9 mouse cellular contexts compared by ENCODE assay signal in the genomic region with DNA sequence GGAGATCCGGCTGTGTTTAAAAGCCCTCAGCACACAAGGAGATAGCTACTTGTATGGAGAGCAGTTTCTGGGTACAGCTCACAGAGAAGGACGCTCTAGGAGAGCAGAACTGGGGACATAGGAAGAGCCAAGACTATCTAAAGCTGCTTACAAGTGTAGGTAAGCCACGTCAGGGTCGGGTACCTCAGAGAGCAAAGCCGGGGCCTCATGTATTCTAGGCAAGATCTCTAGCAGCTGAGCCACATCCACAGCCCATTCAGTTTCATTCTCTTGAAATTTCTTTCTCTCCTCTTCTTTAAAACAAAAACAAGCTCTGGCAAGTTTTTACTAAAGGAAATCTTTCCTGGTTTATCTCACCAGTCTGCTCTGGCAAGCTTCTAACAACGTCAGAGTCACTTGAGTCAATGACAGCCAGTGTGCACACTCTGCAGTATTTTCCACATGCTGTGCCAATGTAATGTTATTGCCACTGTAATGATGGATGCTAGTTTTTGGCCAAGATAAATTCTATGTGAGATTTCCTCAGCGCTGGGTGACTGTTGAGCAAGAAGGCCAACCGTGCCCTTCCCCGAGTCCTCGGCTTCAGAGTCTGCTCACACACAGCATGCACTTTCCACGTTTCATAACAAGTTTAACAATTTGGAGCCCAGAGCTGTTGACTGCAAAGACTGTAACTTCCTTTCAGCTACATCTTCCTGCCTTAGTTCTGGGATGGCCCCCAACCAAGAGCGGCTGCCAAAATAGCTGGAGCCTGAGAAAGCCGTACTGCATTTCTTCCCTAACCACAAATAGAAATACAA. TPM values are rescaled to one million over a fixed set of nuclear protein-coding genes. Genes with fewer than 3 reads are reported as not detected.
DNase-seq lines count a peak whose midpoint lies in the region; ATAC-seq and TF ChIP-seq lines count a peak whose summit lies in the region.
"Had no signal": no experiment of that assay in that cellular context is flagged by ENCODE, and none has a peak within 500 bp of the region (broad histone marks: within the 10 kb centered on the region; RNA-seq: fewer than 3 reads in every experiment).

No protein-coding gene starts in this region.

- TF ChIP-seq CTCF in forebrain, postnatal 0 days (IDR thresholded peaks at IDR 0.05; ENCODE audit: low read depth), result no peak
- no peak for TF ChIP-seq CTCF in cortical plate, adult 2 months (IDR thresholded peaks at IDR 0.05; ENCODE audit: extremely low read depth, insufficient read depth, low read length)

- TF ChIP-seq POLR2A in cortical plate, adult 2 months (IDR thresholded peaks at IDR 0.05; ENCODE audit: extremely low read depth, insufficient read depth, low read length), result no peak

- peak; percentile 70 for DNase-seq in forebrain, postnatal 0 days
- DNase-seq in layer of hippocampus, adult 18-20 months (ENCODE audit: low spot score in 2 of 2), result peak; percentile 27 to 38
- peak; percentile 85 for DNase-seq in lung, postnatal 10 days
- no peak for DNase-seq in thymus, adult 18-20 months
- DNase-seq in embryo, embryonic 11 days, result no peak

- 0 out of 2 replicates have a peak overlapping the region, but pooled peaks have one; percentile 35 for H3K27ac ChIP-seq in forebrain, postnatal 0 days (ENCODE audit: low read depth, low read length)
- no peak overlapping the region for H3K27ac ChIP-seq in forebrain, embryonic 15.5 days (replicated peaks)
- peak overlapping the region; percentile 66; the same call in 1 of the 2 replicates for H3K27ac ChIP-seq in cortical plate, adult 2 months (ENCODE audit: insufficient read depth, low read length)
- H3K27ac ChIP-seq in heart, embryonic 12.5 days (ENCODE audit: poor library complexity, severe bottlenecking), result peak overlapping the region; percentile 97

- H3K36me3 ChIP-seq in forebrain, postnatal 0 days (ENCODE audit: insufficient read depth), result no peaks in the 10 kb centered on the region
- no peaks in the 10 kb centered on the region for H3K36me3 ChIP-seq in forebrain, embryonic 15.5 days
- H3K36me3 ChIP-seq in heart, embryonic 12.5 days, result no peaks in the 10 kb centered on the region

- peak; percentile 91 for ATAC-seq in forebrain, postnatal 0 days
- no peak; the same call in 1 of the 2 replicates for ATAC-seq in forebrain, embryonic 15.5 days (replicated peaks)
- ATAC-seq in heart, embryonic 12.5 days (ENCODE audit: insufficient number of reproducible peaks, low FRiP score), result peak; percentile 91

- H3K4me3 ChIP-seq in forebrain, postnatal 0 days (ENCODE audit: low read depth, low read length), result no peak overlapping the region
- no peak overlapping the region for H3K4me3 ChIP-seq in forebrain, embryonic 15.5 days
- H3K4me3 ChIP-seq in cortical plate, adult 2 months (ENCODE audit: insufficient read depth, low read length), result no peak overlapping the region
- no peak overlapping the region for H3K4me3 ChIP-seq in heart, embryonic 12.5 days

- H3K4me1 ChIP-seq in forebrain, postnatal 0 days (ENCODE audit: insufficient read depth), result no peaks in the 10 kb centered on the region; the same call in 1 of the 2 replicates
- no peaks in the 10 kb centered on the region for H3K4me1 ChIP-seq in forebrain, embryonic 15.5 days
- H3K4me1 ChIP-seq in cortical plate, adult 2 months (ENCODE audit: control insufficient read depth, insufficient read depth, low read length), result peaks cover 2% of the 10 kb centered on the region; the same call in 1 of the 2 replicates
- peaks cover 24% of the 10 kb centered on the region for H3K4me1 ChIP-seq in heart, embryonic 12.5 days (replicated peaks)

- H3K27me3 ChIP-seq in forebrain, postnatal 0 days (ENCODE audit: insufficient read depth, low read length), result no peaks in the 10 kb centered on the region
- H3K27me3 ChIP-seq in forebrain, embryonic 15.5 days, result no peaks in the 10 kb centered on the region
- H3K27me3 ChIP-seq in heart, embryonic 12.5 days (replicated peaks), result no peaks in the 10 kb centered on the region
- H3K27me3 ChIP-seq: CH12.LX had no signal

- no peaks in the 10 kb centered on the region for H3K9me3 ChIP-seq in forebrain, postnatal 0 days (ENCODE audit: low read length)
- no peaks in the 10 kb centered on the region for H3K9me3 ChIP-seq in forebrain, embryonic 15.5 days
- H3K9me3 ChIP-seq in heart, embryonic 12.5 days (replicated peaks), result peaks cover 5% of the 10 kb centered on the region; the same call in 1 of the 2 replicates

- WGBS in forebrain, postnatal 0 days, result 59% methylated on average over 13 of the region's 13 CpGs
- 77% methylated on average over 13 of the region's 13 CpGs for WGBS in forebrain, embryonic 15.5 days
- WGBS in heart, embryonic 12.5 days, result 40% methylated on average over 13 of the region's 13 CpGs

- H3K4me2 ChIP-seq in forebrain, postnatal 0 days (ENCODE audit: low read depth), result no peak overlapping the region
- no peak overlapping the region for H3K4me2 ChIP-seq in forebrain, embryonic 15.5 days (replicated peaks)
- 0 out of 2 replicates have a peak overlapping the region, but pooled peaks have one; percentile 9 for H3K4me2 ChIP-seq in heart, embryonic 12.5 days

- no peak overlapping the region for H3K9ac ChIP-seq in forebrain, postnatal 0 days
- H3K9ac ChIP-seq in forebrain, embryonic 15.5 days (replicated peaks), result no peak overlapping the region
- 0 out of 2 replicates have a peak overlapping the region, but pooled peaks have one; percentile 43 for H3K9ac ChIP-seq in heart, embryonic 12.5 days

RNA-seq across cellular contexts. Expression of gene Rnase10, which starts 0.6 kb away (rescaled TPM):
- total RNA-seq in forebrain, postnatal 0 days (2014; rRNA removed), result not detected in 2 replicates
- not detected in 2 replicates for polyA plus RNA-seq in forebrain, postnatal 0 days (2015; fragmentation: Nextera tagmentation; extraction: Ambion mirVana)
- not detected in 2 replicates for polyA plus RNA-seq in forebrain, embryonic 15.5 days (2015; fragmentation: Nextera tagmentation; extraction: Ambion mirVana)
- polyA plus RNA-seq in cortical plate, adult 2 months (2012; rRNA removed), result 0.08 and 0.19 TPM in 2 replicates
- 0.41 TPM in 1 of 2 replicates, not detected in the other for polyA plus RNA-seq in heart, embryonic 12.5 days (2016; fragmentation: Nextera tagmentation; extraction: Ambion mirVana)
- total RNA-seq in layer of hippocampus, adult 18-20 months (2021), result not detected
- total RNA-seq: CH12.LX had no signal

RNA-seq across cellular contexts. Expression of gene Rnase9, which starts 33.6 kb away (rescaled TPM):
- total RNA-seq in forebrain, postnatal 0 days (2014; rRNA removed), result not detected in 2 replicates
- polyA plus RNA-seq in forebrain, postnatal 0 days (2015; fragmentation: Nextera tagmentation; extraction: Ambion mirVana), result not detected in 2 replicates
- not detected in 2 replicates for polyA plus RNA-seq in forebrain, embryonic 15.5 days (2015; fragmentation: Nextera tagmentation; extraction: Ambion mirVana)
- polyA plus RNA-seq in cortical plate, adult 2 months (2012; rRNA removed), result 0.08 TPM in 1 of 2 replicates, not detected in the other
- polyA plus RNA-seq in heart, embryonic 12.5 days (2016; fragmentation: Nextera tagmentation; extraction: Ambion mirVana), result not detected in 2 replicates
- not detected for total RNA-seq in layer of hippocampus, adult 18-20 months (2021)
- total RNA-seq: CH12.LX had no signal

RNA-seq across cellular contexts. Expression of gene Rnase11, which starts 41.8 kb away (rescaled TPM):
- not detected in 2 replicates for total RNA-seq in forebrain, postnatal 0 days (2014; rRNA removed)
- polyA plus RNA-seq in forebrain, postnatal 0 days (2015; fragmentation: Nextera tagmentation; extraction: Ambion mirVana), result not detected in 2 replicates
- not detected in 2 replicates for polyA plus RNA-seq in forebrain, embryonic 15.5 days (2015; fragmentation: Nextera tagmentation; extraction: Ambion mirVana)
- polyA plus RNA-seq in cortical plate, adult 2 months (2012; rRNA removed), result not detected in 2 replicates
- polyA plus RNA-seq in heart, embryonic 12.5 days (2016; fragmentation: Nextera tagmentation; extraction: Ambion mirVana), result not detected in 2 replicates
- not detected for total RNA-seq in layer of hippocampus, adult 18-20 months (2021)
- total RNA-seq: CH12.LX had no signal

RNA-seq across cellular contexts. Expression of gene Rnase12, which starts 49.3 kb away (rescaled TPM):
- not detected in 2 replicates for total RNA-seq in forebrain, postnatal 0 days (2014; rRNA removed)
- polyA plus RNA-seq in forebrain, postnatal 0 days (2015; fragmentation: Nextera tagmentation; extraction: Ambion mirVana), result 0.38 TPM in 1 of 2 replicates, not detected in the other
- polyA plus RNA-seq in forebrain, embryonic 15.5 days (2015; fragmentation: Nextera tagmentation; extraction: Ambion mirVana), result not detected in 2 replicates
- 0.30 TPM in 1 of 2 replicates, not detected in the other for polyA plus RNA-seq in cortical plate, adult 2 months (2012; rRNA removed)
- polyA plus RNA-seq in heart, embryonic 12.5 days (2016; fragmentation: Nextera tagmentation; extraction: Ambion mirVana), result 0.51 and 0.70 TPM in 2 replicates
- total RNA-seq in layer of hippocampus, adult 18-20 months (2021), result not detected

RNA-seq across cellular contexts. Expression of gene Pnp2, which starts 52.3 kb away (rescaled TPM):
- total RNA-seq in forebrain, postnatal 0 days (2014; rRNA removed), result 1.00 and 1.7 TPM in 2 replicates
- 0.78 and 1.6 TPM in 2 replicates for polyA plus RNA-seq in forebrain, postnatal 0 days (2015; fragmentation: Nextera tagmentation; extraction: Ambion mirVana)
- polyA plus RNA-seq in forebrain, embryonic 15.5 days (2015; fragmentation: Nextera tagmentation; extraction: Ambion mirVana), result 0.17 and 0.20 TPM in 2 replicates
- 0.87 and 1.4 TPM in 2 replicates for polyA plus RNA-seq in cortical plate, adult 2 months (2012; rRNA removed)
- 0.17 and 0.32 TPM in 2 replicates for polyA plus RNA-seq in heart, embryonic 12.5 days (2016; fragmentation: Nextera tagmentation; extraction: Ambion mirVana)
- 1 to 10 TPM in 1 of 2 experiments, under 1 TPM in 1; 0.94 to 1.3 TPM for total RNA-seq in layer of hippocampus, adult 18-20 months (2021)

Comparison
In these comparisons a context has a peak if more than half of its experiments do, and no peak if none do; other contexts are left out.
1. DNase-seq: peak in forebrain, postnatal 0 days (single experiment), layer of hippocampus, adult 18-20 months (2 of 2) and lung, postnatal 10 days (single experiment); none in thymus, adult 18-20 months (0 of 2) and embryo, embryonic 11 days (single experiment).